ENCODE assay signal across 9 mouse cellular contexts in the genomic region with DNA sequence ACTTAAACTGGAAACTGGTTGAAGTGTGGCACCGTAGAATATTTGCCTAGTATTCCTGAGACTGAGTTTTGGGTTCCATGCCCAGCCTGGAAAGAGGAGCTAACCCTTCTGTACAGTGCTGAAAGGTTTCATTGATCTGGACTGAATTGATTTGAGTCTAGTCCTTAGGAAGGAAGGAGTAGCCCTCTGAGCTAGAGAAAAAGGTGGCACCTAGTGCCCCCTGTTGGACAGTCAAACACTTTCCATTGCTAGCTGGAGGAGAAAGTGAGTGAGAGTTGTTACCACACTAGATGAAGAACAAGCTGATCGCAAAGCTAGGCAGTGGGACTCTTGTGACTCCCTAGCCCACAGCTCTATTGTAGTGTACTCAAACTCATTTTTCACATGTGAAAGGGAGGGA. TPM values are rescaled to one million over a fixed set of nuclear protein-coding genes. Genes with fewer than 3 reads are reported as not detected.
DNase-seq lines count a peak whose midpoint lies in the region; ATAC-seq lines count a peak whose summit lies in the region.
"Had no signal": no experiment of that assay in that cellular context is flagged by ENCODE, and none has a peak within 500 bp of the region (broad histone marks: within the 10 kb centered on the region; RNA-seq: fewer than 3 reads in every experiment).

No protein-coding gene starts in this region.

- H3K36me3 ChIP-seq in liver, embryonic 12.5 days = no peaks in the 10 kb centered on the region
- no peaks in the 10 kb centered on the region for H3K36me3 ChIP-seq in embryonic facial prominence, embryonic 14.5 days (ENCODE audit: control insufficient read depth, insufficient read depth, low read length)

- no peak for ATAC-seq in liver, embryonic 12.5 days
- no peak for ATAC-seq in embryonic facial prominence, embryonic 14.5 days (ENCODE audit: low read depth)
- no peak for ATAC-seq in inflammation-experienced regulatory T-cells, adult 6 months

- no peak overlapping the region for H3K27ac ChIP-seq in liver, embryonic 12.5 days
- no peak overlapping the region for H3K27ac ChIP-seq in embryonic facial prominence, embryonic 14.5 days (replicated peaks; ENCODE audit: low read depth, low read length)

- H3K27me3 ChIP-seq in liver, embryonic 12.5 days (replicated peaks) = no peaks in the 10 kb centered on the region
- H3K27me3 ChIP-seq in embryonic facial prominence, embryonic 14.5 days (replicated peaks; ENCODE audit: control insufficient read depth, insufficient read depth, low read length) = no peaks in the 10 kb centered on the region

- peaks cover 19% of the 10 kb centered on the region for H3K4me1 ChIP-seq in liver, embryonic 12.5 days
- no peaks in the 10 kb centered on the region; the same call in 1 of the 2 replicates for H3K4me1 ChIP-seq in embryonic facial prominence, embryonic 14.5 days (ENCODE audit: control insufficient read depth, insufficient read depth, low read length)

- H3K4me3 ChIP-seq in liver, embryonic 12.5 days = no peak overlapping the region
- no peak overlapping the region for H3K4me3 ChIP-seq in embryonic facial prominence, embryonic 14.5 days (ENCODE audit: low read depth, low read length)

- DNase-seq in adrenal gland, postnatal 10 days = peak; percentile 43
- no peak for DNase-seq in adrenal gland, postnatal 4 days (ENCODE audit: low spot score in 2 of 2)
- DNase-seq in liver = peak; percentile 26
- peak; percentile 41 for DNase-seq in embryonic facial prominence, embryonic 14.5 days (ENCODE audit: low spot score)
- DNase-seq in thymus, postnatal 0 days (ENCODE audit: low spot score) = peak; percentile 67
- DNase-seq in ovary, adult 18-20 months (ENCODE audit: low spot score) = no peak

- H3K9me3 ChIP-seq in liver, embryonic 12.5 days (replicated peaks) = no peaks in the 10 kb centered on the region
- H3K9me3 ChIP-seq in embryonic facial prominence, embryonic 14.5 days (ENCODE audit: control insufficient read depth, low read length) = no peaks in the 10 kb centered on the region

- WGBS in liver, embryonic 12.5 days (ENCODE audit: insufficient replicate concordance) = 49% methylated on average over 2 of the region's 2 CpGs
- WGBS in embryonic facial prominence, embryonic 14.5 days = 60% methylated on average over 2 of the region's 2 CpGs

- no peak overlapping the region for H3K4me2 ChIP-seq in liver, embryonic 12.5 days
- H3K4me2 ChIP-seq in embryonic facial prominence, embryonic 14.5 days (ENCODE audit: low read depth, low read length) = no peak overlapping the region

- H3K9ac ChIP-seq in liver, embryonic 12.5 days = no peak overlapping the region
- no peak overlapping the region for H3K9ac ChIP-seq in embryonic facial prominence, embryonic 14.5 days (ENCODE audit: low read depth, low read length)

RNA-seq across cellular contexts. Expression of gene Zscan10, which starts 2.9 kb away (rescaled TPM):
- not detected for total RNA-seq in adrenal gland, postnatal 10 days (2021)
- total RNA-seq in adrenal gland, postnatal 4 days (2021) = not detected
- polyA plus RNA-seq in liver, embryonic 12.5 days (2016; fragmentation: Nextera tagmentation; extraction: Ambion mirVana) = not detected in 2 replicates
- 0.14 TPM in 1 of 2 replicates, not detected in the other for polyA plus RNA-seq in embryonic facial prominence, embryonic 14.5 days (2014; fragmentation: Nextera tagmentation; extraction: Ambion mirVana)
- 0.05 and 0.08 TPM in 2 replicates for polyA plus RNA-seq in thymus, postnatal 0 days (2015; fragmentation: Nextera tagmentation; extraction: Ambion mirVana)
- polyA plus RNA-seq in inflammation-experienced regulatory T-cells, adult 6 months (2017; shearing (Covaris generic)) = 1 to 10 TPM in 2 of 3 experiments, under 1 TPM in 1; 0.73 to 3.1 (median 1.2) TPM
- polyA plus RNA-seq: heart, embryonic 14.5 days had no signal

RNA-seq across cellular contexts. Expression of gene Zfp13, which starts 4.3 kb away (rescaled TPM):
- 10 to 100 TPM; 10.6 to 12.5 TPM for total RNA-seq in adrenal gland, postnatal 10 days (2021)
- 10 to 100 TPM; 27.5 to 29.7 TPM for total RNA-seq in adrenal gland, postnatal 4 days (2021)
- 2.8 and 2.9 TPM in 2 replicates for polyA plus RNA-seq in liver, embryonic 12.5 days (2016; fragmentation: Nextera tagmentation; extraction: Ambion mirVana)
- 11.6 and 11.7 TPM in 2 replicates for polyA plus RNA-seq in embryonic facial prominence, embryonic 14.5 days (2014; fragmentation: Nextera tagmentation; extraction: Ambion mirVana)
- 1.5 and 1.7 TPM in 2 replicates for polyA plus RNA-seq in thymus, postnatal 0 days (2015; fragmentation: Nextera tagmentation; extraction: Ambion mirVana)
- under 1 TPM in 1 of 3 experiments, not detected in 2; 0.71 TPM for polyA plus RNA-seq in inflammation-experienced regulatory T-cells, adult 6 months (2017; shearing (Covaris generic))

RNA-seq across cellular contexts. Expression of gene Zfp213, which starts 39.5 kb away (rescaled TPM):
- 1 to 10 TPM; 7.9 to 8.0 TPM for total RNA-seq in adrenal gland, postnatal 10 days (2021)
- 10 to 100 TPM in 1 of 2 experiments, 1 to 10 TPM in 1; 8.5 to 11.5 TPM for total RNA-seq in adrenal gland, postnatal 4 days (2021)
- polyA plus RNA-seq in liver, embryonic 12.5 days (2016; fragmentation: Nextera tagmentation; extraction: Ambion mirVana) = 8.3 and 9.1 TPM in 2 replicates
- polyA plus RNA-seq in embryonic facial prominence, embryonic 14.5 days (2014; fragmentation: Nextera tagmentation; extraction: Ambion mirVana) = 17.7 and 18.2 TPM in 2 replicates
- polyA plus RNA-seq in thymus, postnatal 0 days (2015; fragmentation: Nextera tagmentation; extraction: Ambion mirVana) = 14.6 and 14.9 TPM in 2 replicates
- polyA plus RNA-seq in inflammation-experienced regulatory T-cells, adult 6 months (2017; shearing (Covaris generic)) = 1 to 10 TPM; 4.0 to 5.5 (median 4.8) TPM

RNA-seq across cellular contexts. Expression of gene Mmp25, which starts 41.5 kb away (rescaled TPM):
- total RNA-seq in adrenal gland, postnatal 10 days (2021) = under 1 TPM; 0.54 to 1.00 TPM
- under 1 TPM; 0.56 to 0.90 TPM for total RNA-seq in adrenal gland, postnatal 4 days (2021)
- polyA plus RNA-seq in liver, embryonic 12.5 days (2016; fragmentation: Nextera tagmentation; extraction: Ambion mirVana) = 0.20 and 0.28 TPM in 2 replicates
- 0.90 and 1.4 TPM in 2 replicates for polyA plus RNA-seq in embryonic facial prominence, embryonic 14.5 days (2014; fragmentation: Nextera tagmentation; extraction: Ambion mirVana)
- 0.59 and 1.1 TPM in 2 replicates for polyA plus RNA-seq in thymus, postnatal 0 days (2015; fragmentation: Nextera tagmentation; extraction: Ambion mirVana)
- polyA plus RNA-seq in inflammation-experienced regulatory T-cells, adult 6 months (2017; shearing (Covaris generic)) = 1 to 10 TPM in 2 of 3 experiments, under 1 TPM in 1; 0.80 to 6.6 (median 2.8) TPM

RNA-seq across cellular contexts. Expression of gene Bicdl2, which starts 56.8 kb away (rescaled TPM):
- total RNA-seq in adrenal gland, postnatal 10 days (2021) = not detected
- total RNA-seq in adrenal gland, postnatal 4 days (2021) = under 1 TPM in 1 of 2 experiments, not detected in 1; 0.31 TPM
- polyA plus RNA-seq in liver, embryonic 12.5 days (2016; fragmentation: Nextera tagmentation; extraction: Ambion mirVana) = not detected in 2 replicates
- polyA plus RNA-seq in embryonic facial prominence, embryonic 14.5 days (2014; fragmentation: Nextera tagmentation; extraction: Ambion mirVana) = 3.1 and 3.9 TPM in 2 replicates
- 0.58 and 0.99 TPM in 2 replicates for polyA plus RNA-seq in thymus, postnatal 0 days (2015; fragmentation: Nextera tagmentation; extraction: Ambion mirVana)
- under 1 TPM in 1 of 3 experiments, not detected in 2; 0.23 TPM for polyA plus RNA-seq in inflammation-experienced regulatory T-cells, adult 6 months (2017; shearing (Covaris generic))

Comparison
In these comparisons a context has a peak if more than half of its experiments do, and no peak if none do; other contexts are left out.
1. DNase-seq: peak in adrenal gland, postnatal 10 days (single experiment), liver (single experiment), embryonic facial prominence, embryonic 14.5 days (single experiment) and thymus, postnatal 0 days (single experiment); none in adrenal gland, postnatal 4 days (0 of 2) and ovary, adult 18-20 months (single experiment).